Mouse (Mus musculus) kidney, postnatal 0 days (tissue): Measurements from ENCODE around the gene AU040320. TPM values are rescaled to one million over a fixed set of nuclear protein-coding genes. Genes with fewer than 3 reads are reported as not detected.
A peak's percentile ranks its signal among the peaks of the same experiment; 100 is the strongest.

Experiments
- ATAC-seq: fragments of 200-750 bp; cut with Nextera tagmentation; replicated peaks from 2 replicates; pipeline ENCODE4 v1.8.0; 2017; ENCODE audit warnings: low read depth, moderate number of reproducible peaks, moderate TSS enrichment, moderate library complexity; ENCODE audit not compliant: low FRiP score
- DNase-seq: peaks from one replicate; pipeline ENCODE4 v3.0.0-alpha.2; 2016; ENCODE audit warnings: low spot score
- H3K27ac ChIP-seq: fragments of 300-500 bp; sonication (generic); 2 replicates; pipeline ENCODE4 v1.5.1; 2014; ENCODE audit warnings: mild to moderate bottlenecking
- H3K27me3 ChIP-seq: fragments of 300-500 bp; sonication (generic); 2 replicates; pipeline ENCODE4 v1.6.1; 2014; ENCODE audit warnings: low read length, mixed read lengths; ENCODE audit not compliant: insufficient read depth
- H3K36me3 ChIP-seq: fragments of 300-500 bp; sonication (generic); 2 replicates; pipeline ENCODE4 v1.6.1; 2014; ENCODE audit warnings: low read length, mixed read lengths; ENCODE audit not compliant: insufficient read depth
- H3K4me1 ChIP-seq: fragments of 300-500 bp; sonication (generic); replicated peaks from 2 replicates; pipeline ENCODE4 v1.6.1; 2014; ENCODE audit warnings: antibody characterized with exemption, low read length, mixed read lengths; ENCODE audit not compliant: insufficient read depth
- H3K4me2 ChIP-seq: fragments of 300-500 bp; sonication (generic); 2 replicates; pipeline ENCODE4 v1.6.1; 2014; ENCODE audit warnings: mild to moderate bottlenecking, low read length, moderate library complexity, mixed read lengths
- H3K4me3 ChIP-seq: fragments of 300-500 bp; sonication (generic); replicated peaks from 2 replicates; pipeline ENCODE4 v1.5.1; 2014; ENCODE audit warnings: low read depth, low read length
- H3K9ac ChIP-seq: fragments of 300-500 bp; sonication (generic); 2 replicates; pipeline ENCODE4 v1.6.1; 2014; ENCODE audit warnings: low read depth, low read length
- H3K9me3 ChIP-seq: fragments of 300-500 bp; sonication (generic); replicated peaks from 2 replicates; pipeline ENCODE4 v1.6.1; 2016; ENCODE audit warnings: low read length, inconsistent platforms, mixed read lengths
- CTCF ChIP-seq: IDR thresholded peaks from 2 replicates; pipeline ENCODE4 v1.5.1; 2016; ENCODE audit warnings: antibody characterized with exemption, low read depth, mild to moderate bottlenecking, moderate library complexity
- WGBS: fragments of 180-500 bp; shearing (Covaris S2); extraction: QIAGEN DNeasy Blood & Tissue Kit; methylation state at CpG from one replicate; pipeline ENCODE4 v1.1.7; 2014; 5-methylcytosine and 5-hydroxymethylcytosine counted together
- polyA plus RNA-seq: library from polyadenylated mRNA; unstranded; fragments of >200 nt; fragmentation: Nextera tagmentation; extraction: Ambion mirVana; gene quantifications from 2 replicates; pipeline ENCODE4 v1.2.1, GENCODE M21; 2015

AU040320 gene
- polyA plus RNA-seq, 1 experiment from 2014 or later = 22.6 TPM

DNA sequence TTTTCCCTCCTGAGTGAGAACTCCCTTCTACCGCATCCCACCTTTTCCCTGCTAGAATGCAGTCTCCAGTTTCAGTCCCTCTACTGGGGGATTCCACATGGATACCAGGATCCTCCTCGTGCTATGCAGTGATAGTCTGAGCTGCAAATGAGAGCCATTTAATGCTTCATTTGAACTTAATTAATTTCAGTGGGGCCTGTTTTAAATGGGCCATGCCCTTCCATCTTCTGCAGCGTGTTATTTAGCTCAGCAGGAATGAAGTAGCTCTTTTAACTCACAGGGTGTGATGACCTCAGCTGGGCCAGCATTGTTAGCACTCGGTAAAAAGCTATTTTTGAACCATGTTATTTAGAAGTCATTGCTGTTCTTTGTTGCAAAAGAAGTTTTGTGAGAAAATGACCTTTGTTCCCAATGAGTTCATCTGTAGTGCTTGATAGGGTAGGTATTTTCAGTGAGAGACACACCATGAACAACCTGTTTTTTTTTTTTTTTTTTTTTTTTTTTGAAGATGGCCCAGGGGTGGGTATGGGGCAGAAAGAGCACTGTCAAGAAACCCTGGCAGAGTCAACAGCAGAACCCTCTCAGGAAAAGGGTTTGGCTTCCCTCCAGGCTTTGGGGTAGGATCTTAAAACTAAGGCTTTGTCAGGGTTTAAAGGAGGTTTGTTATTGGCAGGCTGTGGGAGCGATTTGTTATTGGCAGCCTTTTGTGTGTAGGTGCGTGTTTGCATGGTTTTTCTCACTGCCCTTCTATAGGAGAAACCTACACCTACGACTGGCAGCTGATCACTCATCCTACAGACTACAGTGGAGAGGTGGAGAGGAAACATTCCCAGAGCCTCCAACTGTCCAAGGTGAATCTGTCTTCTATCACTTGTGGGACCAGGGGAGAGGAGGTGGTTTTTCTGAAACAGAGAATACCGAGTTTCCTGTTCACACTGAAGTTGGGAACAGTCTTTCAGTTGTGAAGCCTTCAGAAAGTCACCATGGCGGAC, 69.8 kb downstream of the AU040320 start:
- TF ChIP-seq CTCF = no peak
- Histone ChIP-seq H3K4me2 (no peak overlapping the region), H3K27me3 (no peaks in the 10 kb centered on the region), H3K9me3 (no peaks in the 10 kb centered on the region), H3K9ac (no peak overlapping the region), H3K4me1 (no peaks in the 10 kb centered on the region), H3K27ac (no peak overlapping the region), H3K36me3 (0 out of 2 replicates have a peak, but pooled peaks cover 4% of the 10 kb centered on the region), H3K4me3 (no peak overlapping the region)
- peak; percentile 63 for DNase-seq
- 61% methylated on average over 9 of the region's 9 CpGs for WGBS
- no peak for ATAC-seq

DNA sequence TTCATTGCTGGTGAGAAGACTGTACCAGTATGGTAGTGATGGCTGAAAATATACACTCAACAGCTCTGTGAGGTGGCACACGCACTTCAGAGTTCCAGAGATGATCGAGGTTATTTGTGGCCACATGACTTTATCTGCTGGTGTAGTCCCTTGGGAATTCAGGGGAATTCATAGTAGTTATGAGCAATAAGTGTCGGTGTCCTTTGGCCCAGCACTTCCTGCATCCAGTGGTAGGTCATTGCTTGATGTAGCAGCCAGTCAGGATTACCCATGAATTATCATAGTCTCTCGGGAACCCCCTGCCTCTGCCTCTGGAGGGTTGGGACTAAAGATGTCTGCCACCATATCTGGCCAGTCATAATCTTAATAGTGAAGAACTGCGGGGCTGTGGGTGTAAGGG, 70.6 kb downstream of the AU040320 start:
- Histone ChIP-seq H3K27ac (no peak overlapping the region), H3K4me3 (no peak overlapping the region), H3K4me1 (no peaks in the 10 kb centered on the region), H3K9me3 (no peaks in the 10 kb centered on the region), H3K36me3 (0 out of 2 replicates have a peak, but pooled peaks cover 5% of the 10 kb centered on the region), H3K9ac (no peak overlapping the region), H3K27me3 (no peaks in the 10 kb centered on the region), H3K4me2 (no peak overlapping the region)
- ATAC-seq (no peak), DNase-seq (peak; percentile 4)
- WGBS = 74% methylated on average over 5 of the region's 5 CpGs
- no peak for TF ChIP-seq CTCF

DNA sequence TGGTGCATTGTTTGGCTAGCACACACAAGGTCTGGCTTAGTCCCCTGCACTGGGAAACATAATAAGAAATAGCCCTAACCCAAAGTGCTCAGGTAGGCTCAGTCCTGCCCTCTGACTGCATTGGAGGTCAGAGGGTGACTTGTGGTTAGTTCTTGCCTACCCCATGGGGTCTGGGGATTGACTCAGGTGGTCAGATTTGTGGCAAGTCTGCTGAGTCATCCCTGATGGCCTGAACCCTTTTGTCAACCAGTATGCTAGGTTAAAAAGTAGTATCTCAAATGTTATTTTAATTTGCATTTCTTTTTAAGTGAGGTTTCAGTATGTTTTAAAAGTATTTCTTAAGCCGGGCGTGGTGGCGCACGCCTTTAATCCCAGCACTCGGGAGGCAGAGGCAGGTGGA, 77.8 kb downstream of the AU040320 start:
- no peak for DNase-seq
- Histone ChIP-seq H3K4me1 (no peaks in the 10 kb centered on the region), H3K4me3 (no peak overlapping the region), H3K36me3 (peaks cover 19% of the 10 kb centered on the region), H3K4me2 (no peak overlapping the region), H3K9me3 (no peaks in the 10 kb centered on the region), H3K27me3 (no peaks in the 10 kb centered on the region), H3K9ac (no peak overlapping the region), H3K27ac (no peak overlapping the region)
- over 99% methylated on average over 5 of the region's 5 CpGs for WGBS
- no peak for TF ChIP-seq CTCF
- ATAC-seq = no peak

- Histone ChIP-seq H3K9me3 (no peaks in the 10 kb centered on the region), H3K36me3 (peaks cover 24% of the 10 kb centered on the region), H3K4me1 (no peaks in the 10 kb centered on the region), H3K4me3 (no peak overlapping the region), H3K4me2 (no peak overlapping the region), H3K9ac (no peak overlapping the region), H3K27ac (no peak overlapping the region), H3K27me3 (no peaks in the 10 kb centered on the region)
- WGBS = 71% methylated on average over 7 of the region's 7 CpGs
- ATAC-seq (no peak), DNase-seq (no peak)
- TF ChIP-seq CTCF = no peak
Measured at GRCm38 (mm10) chr4:126838799-126839198, 85.5 kb downstream of the AU040320 start.

DNA sequence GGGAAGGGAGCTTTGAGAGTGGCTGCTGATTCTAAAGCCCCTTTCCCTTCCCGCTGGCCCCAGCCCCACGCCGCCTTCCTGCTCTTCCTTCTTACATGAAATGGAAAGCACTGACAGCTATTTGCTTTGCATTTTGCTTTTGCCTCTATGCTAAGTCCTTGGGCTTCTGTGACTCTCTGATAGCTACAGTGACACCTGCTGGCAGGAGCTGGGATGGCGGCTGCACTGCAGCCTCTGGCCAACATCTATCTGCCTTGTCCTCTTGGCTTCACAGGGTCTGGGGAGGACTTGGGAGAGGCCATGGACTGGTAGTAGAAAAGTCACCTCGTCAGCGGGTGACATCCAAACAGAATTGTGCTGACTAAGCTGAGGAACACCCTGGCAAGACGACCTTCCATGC, 86.5 kb downstream of the AU040320 start:
- Histone ChIP-seq H3K9ac (no peak overlapping the region), H3K4me1 (no peaks in the 10 kb centered on the region), H3K27ac (no peak overlapping the region), H3K4me3 (no peak overlapping the region), H3K36me3 (peaks cover 24% of the 10 kb centered on the region), H3K27me3 (no peaks in the 10 kb centered on the region), H3K9me3 (no peaks in the 10 kb centered on the region), H3K4me2 (no peak overlapping the region)
- peak; percentile 91 for TF ChIP-seq CTCF
- WGBS = 21% methylated on average over 7 of the region's 7 CpGs
- ATAC-seq = no peak; the same call in 1 of the 2 replicates
- DNase-seq = peak; percentile 82

- Histone ChIP-seq H3K36me3 (peaks cover 26% of the 10 kb centered on the region), H3K4me2 (no peak overlapping the region), H3K4me1 (no peaks in the 10 kb centered on the region), H3K4me3 (no peak overlapping the region), H3K27me3 (no peaks in the 10 kb centered on the region), H3K27ac (no peak overlapping the region), H3K9ac (no peak overlapping the region), H3K9me3 (no peaks in the 10 kb centered on the region)
- 83% methylated on average over 15 of the region's 15 CpGs for WGBS
- TF ChIP-seq CTCF = no peak
- DNase-seq (no peak), ATAC-seq (no peak)
Measured at GRCm38 (mm10) chr4:126840996-126841560, 87.7 kb downstream of the AU040320 start.
